Mouse (Mus musculus) forebrain, postnatal 0 days (tissue): ENCODE results near the gene Cux1. TPM values are rescaled to one million over a fixed set of nuclear protein-coding genes. Genes with fewer than 3 reads are reported as not detected.
A peak's percentile ranks its signal among the peaks of the same experiment; 100 is the strongest.

Experiments
- ATAC-seq: fragments of 200-750 bp; cut with Nextera tagmentation; 2 replicates; pipeline ENCODE4 v1.8.0; 2017; ENCODE audit warnings: mild to moderate bottlenecking, moderate library complexity
- DNase-seq: peaks from one replicate; pipeline ENCODE4 v3.0.0-alpha.2; 2015
- H3K27ac ChIP-seq: fragments of 300-500 bp; sonication (generic); 2 replicates; pipeline ENCODE4 v1.5.1; 2014; ENCODE audit warnings: low read depth, mild to moderate bottlenecking, antibody characterized with exemption, low read length, moderate library complexity, mixed read lengths
- H3K27me3 ChIP-seq: fragments of 300-500 bp; sonication (generic); 2 replicates; pipeline ENCODE4 v1.6.1; 2014; ENCODE audit warnings: mild to moderate bottlenecking, low read length, mixed read lengths; ENCODE audit not compliant: insufficient read depth
- H3K36me3 ChIP-seq: fragments of 300-500 bp; sonication (generic); 2 replicates; pipeline ENCODE4 v1.6.1; 2014; ENCODE audit warnings: mild to moderate bottlenecking, moderate library complexity; ENCODE audit not compliant: insufficient read depth
- H3K4me1 ChIP-seq: fragments of 300-500 bp; sonication (generic); 2 replicates; pipeline ENCODE4 v1.6.1; 2014; ENCODE audit warnings: antibody characterized with exemption; ENCODE audit not compliant: insufficient read depth
- H3K4me2 ChIP-seq: fragments of 300-500 bp; sonication (generic); 2 replicates; pipeline ENCODE4 v1.6.1; 2014; ENCODE audit warnings: low read depth, mild to moderate bottlenecking, moderate library complexity
- H3K4me3 ChIP-seq: fragments of 300-500 bp; sonication (generic); 2 replicates; pipeline ENCODE4 v1.5.1; 2014; ENCODE audit warnings: low read depth, low read length, mixed read lengths
- H3K9ac ChIP-seq: fragments of 300-500 bp; sonication (generic); 2 replicates; pipeline ENCODE4 v1.6.1; 2014; ENCODE audit warnings: mild to moderate bottlenecking
- H3K9me3 ChIP-seq: fragments of 300-500 bp; sonication (generic); 2 replicates; pipeline ENCODE4 v1.6.1; 2016; ENCODE audit warnings: low read length
- CTCF ChIP-seq: sonication (generic); IDR thresholded peaks from 2 replicates; pipeline ENCODE4 v1.5.1; 2016; ENCODE audit warnings: antibody characterized with exemption, control low read depth, low read depth
- WGBS: fragments of 180-500 bp; shearing (Covaris S2); extraction: QIAGEN DNeasy Blood & Tissue Kit; methylation state at CpG from one replicate; pipeline ENCODE4 v1.1.7; 2014; 5-methylcytosine and 5-hydroxymethylcytosine counted together
- polyA plus RNA-seq: library from polyadenylated mRNA; unstranded; fragments of >200 nt; fragmentation: Nextera tagmentation; extraction: Ambion mirVana; gene quantifications from 2 replicates; pipeline ENCODE4 v1.2.1, GENCODE M21; 2015
- total RNA-seq: library from RNA; depleted of rRNA; stranded (reverse); fragments of >200 nt; gene quantifications from 2 replicates; pipeline ENCODE4 v1.2.3, GENCODE M21; 2014

The Cux1 gene
- total and polyA plus RNA-seq, 2 experiments from 2014 or later: 86.0 to 141 TPM

GRCm38 (mm10) chr5:136321378-136321777 is 245.9 kb downstream of the Cux1 start:
- 84% methylated on average over 6 of the region's 6 CpGs for WGBS
- Histone ChIP-seq H3K9me3 (no peaks in the 10 kb centered on the region), H3K4me2 (no peak overlapping the region), H3K27ac (no peak overlapping the region), H3K36me3 (peaks cover 18% of the 10 kb centered on the region; the same call in 1 of the 2 replicates), H3K4me1 (no peaks in the 10 kb centered on the region), H3K4me3 (no peak overlapping the region), H3K27me3 (no peaks in the 10 kb centered on the region), H3K9ac (no peak overlapping the region)
- ATAC-seq: no peak
- TF ChIP-seq CTCF: peak; percentile 46
- DNase-seq: no peak

GRCm38 (mm10) chr5:136312566-136312965 is 254.7 kb downstream of the Cux1 start:
- Histone ChIP-seq H3K9me3 (no peaks in the 10 kb centered on the region), H3K27ac (no peak overlapping the region), H3K4me3 (no peak overlapping the region), H3K9ac (no peak overlapping the region), H3K27me3 (no peaks in the 10 kb centered on the region), H3K4me2 (no peak overlapping the region), H3K36me3 (peaks cover 57% of the 10 kb centered on the region), H3K4me1 (no peaks in the 10 kb centered on the region)
- ATAC-seq (no peak), DNase-seq (no peak)
- 93% methylated on average over 14 of the region's 14 CpGs for WGBS
- TF ChIP-seq CTCF: no peak

DNA sequence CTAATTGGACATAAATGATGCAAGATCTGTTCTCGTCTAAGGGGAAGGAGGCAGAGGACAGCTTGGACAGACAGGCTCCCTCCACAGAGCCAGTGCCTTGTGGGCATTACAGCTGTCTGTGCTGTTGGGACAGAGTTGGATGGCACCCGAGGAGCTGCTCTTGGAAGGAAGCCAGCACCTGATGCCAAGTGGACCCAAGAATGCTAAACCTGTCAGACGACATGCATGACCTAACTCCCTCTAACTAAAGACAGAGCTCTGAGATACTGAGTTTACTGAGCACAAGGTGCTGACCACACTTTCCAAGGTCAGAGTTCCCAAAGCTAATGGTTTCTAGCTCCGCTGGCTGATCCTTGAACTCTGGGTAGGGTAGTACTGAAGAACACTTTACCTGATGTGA is 255.1 kb downstream of the Cux1 start:
- Histone ChIP-seq H3K4me2 (no peak overlapping the region), H3K4me1 (no peaks in the 10 kb centered on the region), H3K27me3 (no peaks in the 10 kb centered on the region), H3K27ac (no peak overlapping the region), H3K36me3 (peaks cover 61% of the 10 kb centered on the region), H3K9ac (no peak overlapping the region), H3K9me3 (no peaks in the 10 kb centered on the region), H3K4me3 (no peak overlapping the region)
- no peak for ATAC-seq
- no peak for DNase-seq
- WGBS: 46% methylated on average over 4 of the region's 4 CpGs
- TF ChIP-seq CTCF: no peak

DNA sequence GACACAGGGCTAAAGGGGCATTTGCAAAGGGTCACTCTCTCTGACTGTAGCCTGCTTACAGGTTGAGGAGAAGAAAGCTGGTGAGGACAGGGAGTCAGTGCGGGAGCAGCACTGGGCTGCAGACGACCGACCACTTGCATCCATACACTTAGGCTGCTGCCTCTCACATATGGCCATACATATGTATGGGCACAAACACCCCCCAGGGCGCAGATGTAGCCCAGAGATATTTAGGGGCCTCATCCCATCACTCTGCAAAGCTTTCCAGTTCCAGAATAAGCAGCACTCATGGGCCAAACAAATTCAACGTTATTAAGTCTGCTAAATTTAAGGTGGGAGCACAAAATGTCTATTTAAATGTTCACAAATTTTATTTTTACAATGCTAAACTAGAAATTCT is 261.0 kb downstream of the Cux1 start:
- ATAC-seq (peak; percentile 46; the same call in 1 of the 2 replicates), DNase-seq (peak; percentile 24)
- Histone ChIP-seq H3K27ac (no peak overlapping the region), H3K4me3 (no peak overlapping the region), H3K4me2 (no peak overlapping the region), H3K27me3 (no peaks in the 10 kb centered on the region), H3K36me3 (peaks cover 50% of the 10 kb centered on the region), H3K9ac (no peak overlapping the region), H3K4me1 (no peaks in the 10 kb centered on the region), H3K9me3 (no peaks in the 10 kb centered on the region)
- 60% methylated on average over 5 of the region's 5 CpGs for WGBS
- no peak for TF ChIP-seq CTCF

- no peak overlapping the region for H3K4me3 ChIP-seq
- no peak for TF ChIP-seq CTCF
- DNase-seq: peak; percentile 81
- H3K27me3 ChIP-seq: no peaks in the 10 kb centered on the region
- ATAC-seq: peak; percentile 85
- no peaks in the 10 kb centered on the region for H3K4me1 ChIP-seq
- peaks cover 61% of the 10 kb centered on the region for H3K36me3 ChIP-seq
- peak overlapping the region; percentile 66 for H3K27ac ChIP-seq
- no peak overlapping the region for H3K4me2 ChIP-seq
- H3K9ac ChIP-seq: no peak overlapping the region
- no peaks in the 10 kb centered on the region for H3K9me3 ChIP-seq
- 68% methylated on average over 19 of the region's 19 CpGs for WGBS
Measured at GRCm38 (mm10) chr5:136303409-136303983, 263.8 kb downstream of the Cux1 start.

DNA sequence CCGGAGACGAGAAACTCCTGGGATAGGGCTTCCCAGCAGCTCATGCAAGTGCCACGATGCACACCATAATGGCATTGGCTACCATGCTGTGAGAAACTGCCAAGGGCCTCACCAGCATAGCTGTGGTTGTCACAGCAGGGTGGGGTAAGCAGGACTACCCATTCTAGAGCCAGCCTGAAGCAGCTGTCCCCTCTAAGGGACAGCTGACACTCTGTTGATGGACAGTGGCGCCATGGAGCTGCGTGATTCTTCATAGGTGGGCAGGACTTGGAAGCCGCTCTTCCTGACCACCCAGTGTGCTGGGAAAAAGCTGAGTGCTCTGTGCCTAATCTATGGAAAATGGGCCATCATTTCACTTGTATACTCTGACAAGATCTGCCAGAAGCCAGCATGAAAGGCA is 266.4 kb downstream of the Cux1 start:
- H3K4me2 ChIP-seq: no peak overlapping the region
- no peak overlapping the region for H3K4me3 ChIP-seq
- H3K36me3 ChIP-seq: peaks cover 44% of the 10 kb centered on the region
- DNase-seq (no peak), ATAC-seq (no peak)
- no peaks in the 10 kb centered on the region for H3K9me3 ChIP-seq
- H3K9ac ChIP-seq: no peak overlapping the region
- peaks cover 6% of the 10 kb centered on the region for H3K4me1 ChIP-seq
- TF ChIP-seq CTCF: no peak
- no peak overlapping the region for H3K27ac ChIP-seq
- WGBS: 84% methylated on average over 6 of the region's 6 CpGs
- no peaks in the 10 kb centered on the region for H3K27me3 ChIP-seq

GRCm38 (mm10) chr5:136297691-136298090 is 269.6 kb downstream of the Cux1 start:
- WGBS: 55% methylated on average over 6 of the region's 6 CpGs
- H3K4me1 ChIP-seq: peaks cover 12% of the 10 kb centered on the region

More at GRCm38 (mm10) chr5:136297691-136298090, 269.6 kb downstream of the Cux1 start:
- no peak for TF ChIP-seq CTCF
- DNase-seq: no peak
- no peak overlapping the region for H3K27ac ChIP-seq
- peaks cover 30% of the 10 kb centered on the region; the same call in 1 of the 2 replicates for H3K36me3 ChIP-seq
- H3K9me3 ChIP-seq: no peaks in the 10 kb centered on the region
- H3K9ac ChIP-seq: no peak overlapping the region
- no peaks in the 10 kb centered on the region for H3K27me3 ChIP-seq
- ATAC-seq: no peak
- no peak overlapping the region for H3K4me3 ChIP-seq
- H3K4me2 ChIP-seq: no peak overlapping the region
